Mouse (Mus musculus): Measurements from ENCODE around the gene Kcna3. TPM values are rescaled to one million over a fixed set of nuclear protein-coding genes. Genes with fewer than 3 reads are reported as not detected.

Kcna3 gene
- 1.1 and 1.2 TPM in 2 replicates for polyA plus RNA-seq (2015; fragmentation: Nextera tagmentation; extraction: Ambion mirVana)

- Histone ChIP-seq H3K36me3 (ENCODE audit: insufficient read depth, low read length) (no peaks in the 10 kb centered on the region), H3K27ac (ENCODE audit: low read length) (no peak within 1 kb of the TSS), H3K4me2 (replicated peaks; ENCODE audit: low read depth, low read length) (peak within 1 kb of the TSS; percentile 99), H3K4me3 (ENCODE audit: low read length) (peak within 1 kb of the TSS; percentile 72), H3K27me3 (ENCODE audit: insufficient read depth, low read length) (peaks cover 11% of the 10 kb centered on the region), H3K9ac (replicated peaks; ENCODE audit: low read length) (peak within 1 kb of the TSS; percentile 82), H3K4me1 (ENCODE audit: insufficient read depth, low read length) (peaks cover 11% of the 10 kb centered on the region), H3K9me3 (ENCODE audit: low read length) (no peaks in the 10 kb centered on the region)
- under 1% methylated on average over 43 of the region's 80 CpGs for WGBS
- ATAC-seq (ENCODE audit: low FRiP score, low TSS enrichment), result peak; percentile 97
Observed at GRCm38 (mm10) chr3:107035521-107036457, at the start of gene Kcna3. TSS of gene Kcna3 (plus strand) at chr3:107036169.

- H3K4me2 ChIP-seq (replicated peaks; ENCODE audit: low read depth, low read length), result no peak overlapping the region
- no peak overlapping the region for H3K9ac ChIP-seq (replicated peaks; ENCODE audit: low read length)
- H3K36me3 ChIP-seq (ENCODE audit: insufficient read depth, low read length), result no peaks in the 10 kb centered on the region
- H3K27ac ChIP-seq (ENCODE audit: low read length), result no peak overlapping the region
- no peaks in the 10 kb centered on the region for H3K27me3 ChIP-seq (ENCODE audit: insufficient read depth, low read length)
- ATAC-seq (ENCODE audit: low FRiP score, low TSS enrichment), result no peak
- no peak overlapping the region for H3K4me3 ChIP-seq (ENCODE audit: low read length)
- no peaks in the 10 kb centered on the region for H3K9me3 ChIP-seq (ENCODE audit: low read length)
- no peaks in the 10 kb centered on the region for H3K4me1 ChIP-seq (ENCODE audit: insufficient read depth, low read length)
- WGBS, result 88% methylated on average over 1 of the region's 1 CpGs
Observed at GRCm38 (mm10) chr3:106991334-106991733, 44.6 kb upstream of the Kcna3 start.

- Histone ChIP-seq H3K9me3 (ENCODE audit: low read length) (no peaks in the 10 kb centered on the region), H3K27me3 (ENCODE audit: insufficient read depth, low read length) (no peaks in the 10 kb centered on the region), H3K4me3 (ENCODE audit: low read length) (no peak overlapping the region), H3K4me2 (replicated peaks; ENCODE audit: low read depth, low read length) (no peak overlapping the region), H3K27ac (ENCODE audit: low read length) (no peak overlapping the region), H3K9ac (replicated peaks; ENCODE audit: low read length) (no peak overlapping the region), H3K36me3 (ENCODE audit: insufficient read depth, low read length) (no peaks in the 10 kb centered on the region), H3K4me1 (ENCODE audit: insufficient read depth, low read length) (no peaks in the 10 kb centered on the region)
- WGBS, result 32% methylated on average over 1 of the region's 1 CpGs
- ATAC-seq (ENCODE audit: low FRiP score, low TSS enrichment), result peak; percentile 82
Observed at GRCm38 (mm10) chr3:106995347-106995746, 40.6 kb upstream of the Kcna3 start.

DNA sequence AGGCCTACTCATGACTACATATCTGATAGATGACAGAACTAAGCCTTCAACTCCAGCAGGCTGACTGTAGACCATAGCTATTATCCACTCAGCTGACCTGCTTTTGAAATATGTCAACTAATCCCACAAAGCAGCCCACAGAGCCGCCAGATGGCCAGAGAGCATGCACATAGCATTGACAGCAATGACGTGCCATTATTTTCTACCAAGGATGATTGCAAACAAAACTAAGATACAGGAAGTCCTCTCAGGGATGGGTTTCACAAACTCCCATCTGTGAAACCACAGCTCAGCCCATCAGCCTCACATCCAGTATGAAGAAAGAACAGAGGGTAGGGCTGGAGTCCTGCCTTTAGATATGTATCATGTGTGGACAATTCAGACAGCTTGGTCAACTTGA, 39.8 kb upstream of the Kcna3 start:
- Histone ChIP-seq H3K27ac (ENCODE audit: low read length) (no peak overlapping the region), H3K9me3 (ENCODE audit: low read length) (no peaks in the 10 kb centered on the region), H3K27me3 (ENCODE audit: insufficient read depth, low read length) (no peaks in the 10 kb centered on the region), H3K4me2 (replicated peaks; ENCODE audit: low read depth, low read length) (no peak overlapping the region), H3K9ac (replicated peaks; ENCODE audit: low read length) (no peak overlapping the region), H3K4me3 (ENCODE audit: low read length) (no peak overlapping the region), H3K4me1 (ENCODE audit: insufficient read depth, low read length) (no peaks in the 10 kb centered on the region), H3K36me3 (ENCODE audit: insufficient read depth, low read length) (no peaks in the 10 kb centered on the region)
- 65% methylated on average over 2 of the region's 2 CpGs for WGBS
- ATAC-seq (ENCODE audit: low FRiP score, low TSS enrichment), result no peak

DNA sequence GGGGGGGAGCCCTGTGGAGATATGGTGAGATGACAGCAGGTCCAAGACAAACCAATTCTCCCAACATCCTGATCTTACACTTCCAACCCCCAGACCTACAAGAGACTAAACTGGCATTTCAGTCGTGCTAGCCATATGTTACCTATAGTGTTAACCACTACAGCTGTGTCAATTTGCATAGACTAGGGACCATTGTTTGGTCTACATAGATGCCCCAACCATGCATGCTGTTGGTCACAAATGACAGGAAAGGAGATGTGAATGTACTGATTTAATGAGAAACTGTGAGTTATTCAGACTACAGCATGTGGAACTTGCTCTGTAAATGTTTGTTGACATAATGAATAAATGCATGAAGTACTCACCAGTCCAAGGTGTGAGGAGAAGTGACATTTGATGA, 37.6 kb upstream of the Kcna3 start:
- H3K4me3 ChIP-seq (ENCODE audit: low read length), result no peak overlapping the region
- WGBS, result 63% methylated on average over 1 of the region's 1 CpGs
- no peak overlapping the region for H3K4me2 ChIP-seq (replicated peaks; ENCODE audit: low read depth, low read length)
- no peaks in the 10 kb centered on the region for H3K4me1 ChIP-seq (ENCODE audit: insufficient read depth, low read length)
- H3K9me3 ChIP-seq (ENCODE audit: low read length), result no peaks in the 10 kb centered on the region
- no peak overlapping the region for H3K9ac ChIP-seq (replicated peaks; ENCODE audit: low read length)
- no peaks in the 10 kb centered on the region for H3K36me3 ChIP-seq (ENCODE audit: insufficient read depth, low read length)
- no peaks in the 10 kb centered on the region for H3K27me3 ChIP-seq (ENCODE audit: insufficient read depth, low read length)
- H3K27ac ChIP-seq (ENCODE audit: low read length), result no peak overlapping the region
- no peak for ATAC-seq (ENCODE audit: low FRiP score, low TSS enrichment)

DNA sequence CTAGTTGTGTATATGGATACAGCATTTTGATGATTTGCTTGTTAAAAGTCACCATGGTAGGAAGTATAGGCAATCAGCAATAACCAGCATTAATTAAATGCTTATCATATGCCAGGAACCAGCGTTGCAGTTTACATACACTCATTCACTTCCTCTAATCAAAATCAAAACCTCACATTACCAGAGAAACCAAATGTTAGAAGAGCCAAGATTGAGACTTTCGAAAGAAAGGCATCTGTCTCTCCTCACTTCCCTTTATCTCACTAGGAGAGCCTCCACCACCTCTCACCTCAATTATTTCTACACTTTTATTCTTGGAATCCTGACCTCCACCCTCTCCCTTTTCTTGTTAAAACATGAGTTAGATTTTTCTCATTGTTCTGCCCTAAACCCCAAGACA, 35.8 kb upstream of the Kcna3 start:
- no peak for ATAC-seq (ENCODE audit: low FRiP score, low TSS enrichment)
- H3K9me3 ChIP-seq (ENCODE audit: low read length), result no peaks in the 10 kb centered on the region
- H3K4me3 ChIP-seq (ENCODE audit: low read length), result no peak overlapping the region
- H3K27me3 ChIP-seq (ENCODE audit: insufficient read depth, low read length), result no peaks in the 10 kb centered on the region
- H3K36me3 ChIP-seq (ENCODE audit: insufficient read depth, low read length), result no peaks in the 10 kb centered on the region
- no peaks in the 10 kb centered on the region for H3K4me1 ChIP-seq (ENCODE audit: insufficient read depth, low read length)
- no peak overlapping the region for H3K9ac ChIP-seq (replicated peaks; ENCODE audit: low read length)
- H3K4me2 ChIP-seq (replicated peaks; ENCODE audit: low read depth, low read length), result no peak overlapping the region
- no peak overlapping the region for H3K27ac ChIP-seq (ENCODE audit: low read length)
- WGBS, result 86% methylated on average over 2 of the region's 2 CpGs

- no peak for ATAC-seq (ENCODE audit: low FRiP score, low TSS enrichment)
- Histone ChIP-seq H3K9ac (replicated peaks; ENCODE audit: low read length) (no peak overlapping the region), H3K27ac (ENCODE audit: low read length) (no peak overlapping the region), H3K4me2 (replicated peaks; ENCODE audit: low read depth, low read length) (no peak overlapping the region), H3K27me3 (ENCODE audit: insufficient read depth, low read length) (no peaks in the 10 kb centered on the region), H3K4me1 (ENCODE audit: insufficient read depth, low read length) (no peaks in the 10 kb centered on the region), H3K4me3 (ENCODE audit: low read length) (no peak overlapping the region), H3K9me3 (ENCODE audit: low read length) (no peaks in the 10 kb centered on the region), H3K36me3 (ENCODE audit: insufficient read depth, low read length) (no peaks in the 10 kb centered on the region)
- WGBS, result 82% methylated on average over 8 of the region's 8 CpGs
Observed at GRCm38 (mm10) chr3:107002249-107003123, 33.5 kb upstream of the Kcna3 start.

- no peaks in the 10 kb centered on the region for H3K27me3 ChIP-seq (ENCODE audit: insufficient read depth, low read length)
- WGBS, result 68% methylated on average over 4 of the region's 4 CpGs
- no peak overlapping the region for H3K9ac ChIP-seq (replicated peaks; ENCODE audit: low read length)
- no peaks in the 10 kb centered on the region for H3K9me3 ChIP-seq (ENCODE audit: low read length)
- no peak overlapping the region for H3K27ac ChIP-seq (ENCODE audit: low read length)
- H3K4me3 ChIP-seq (ENCODE audit: low read length), result no peak overlapping the region
- no peaks in the 10 kb centered on the region for H3K36me3 ChIP-seq (ENCODE audit: insufficient read depth, low read length)
- ATAC-seq (ENCODE audit: low FRiP score, low TSS enrichment), result no peak
- H3K4me2 ChIP-seq (replicated peaks; ENCODE audit: low read depth, low read length), result no peak overlapping the region
- no peaks in the 10 kb centered on the region for H3K4me1 ChIP-seq (ENCODE audit: insufficient read depth, low read length)
Observed at GRCm38 (mm10) chr3:107009329-107010076, 26.5 kb upstream of the Kcna3 start.

- Histone ChIP-seq H3K27me3 (ENCODE audit: insufficient read depth, low read length) (no peaks in the 10 kb centered on the region), H3K4me2 (replicated peaks; ENCODE audit: low read depth, low read length) (no peak overlapping the region), H3K9ac (replicated peaks; ENCODE audit: low read length) (no peak overlapping the region), H3K4me1 (ENCODE audit: insufficient read depth, low read length) (no peaks in the 10 kb centered on the region), H3K36me3 (ENCODE audit: insufficient read depth, low read length) (no peaks in the 10 kb centered on the region), H3K27ac (ENCODE audit: low read length) (no peak overlapping the region), H3K9me3 (ENCODE audit: low read length) (no peaks in the 10 kb centered on the region), H3K4me3 (ENCODE audit: low read length) (no peak overlapping the region)
- no peak for ATAC-seq (ENCODE audit: low FRiP score, low TSS enrichment)
- WGBS, result 83% methylated on average over 2 of the region's 2 CpGs
Observed at GRCm38 (mm10) chr3:107018286-107018685, 17.7 kb upstream of the Kcna3 start.

Measured in kidney, embryonic 16.5 days (tissue).